Mouse (Mus musculus) neural tube, embryonic 15.5 days (tissue): ENCODE results near the gene Tbl3. TPM values are rescaled to one million over a fixed set of nuclear protein-coding genes. Genes with fewer than 3 reads are reported as not detected.
"Not testable (repeated sequence)": the region's sequence is repeated elsewhere in the genome, so short reads cannot be mapped to it uniquely, and the experiment has no call there.

ENCODE experiments used
- ATAC-seq: fragments of 200-750 bp; cut with Nextera tagmentation; 2 replicates; pipeline ENCODE4 v1.8.0; 2017; ENCODE audit warnings: mild to moderate bottlenecking, moderate TSS enrichment, moderate library complexity; ENCODE audit not compliant: low FRiP score
- H3K27ac ChIP-seq: fragments of 300-500 bp; sonication (generic); replicated peaks from 2 replicates; pipeline ENCODE4 v1.5.1; 2015; ENCODE audit warnings: mild to moderate bottlenecking, inconsistent platforms
- H3K27me3 ChIP-seq: fragments of 300-500 bp; sonication (generic); replicated peaks from 2 replicates; pipeline ENCODE4 v1.6.1; 2015; ENCODE audit warnings: inconsistent platforms
- H3K36me3 ChIP-seq: fragments of 300-500 bp; sonication (generic); 2 replicates; pipeline ENCODE4 v1.6.1; 2015; ENCODE audit warnings: inconsistent platforms
- H3K4me1 ChIP-seq: fragments of 300-500 bp; sonication (generic); 2 replicates; pipeline ENCODE4 v1.6.1; 2015; ENCODE audit warnings: inconsistent platforms
- H3K4me2 ChIP-seq: fragments of 300-500 bp; sonication (generic); 2 replicates; pipeline ENCODE4 v1.6.1; 2015; ENCODE audit warnings: inconsistent platforms, mild to moderate bottlenecking, moderate library complexity
- H3K4me3 ChIP-seq: fragments of 300-500 bp; sonication (generic); replicated peaks from 2 replicates; pipeline ENCODE4 v1.5.1; 2015; ENCODE audit warnings: mild to moderate bottlenecking, inconsistent platforms
- H3K9ac ChIP-seq: fragments of 300-500 bp; sonication (generic); replicated peaks from 2 replicates; pipeline ENCODE4 v1.6.1; 2015; ENCODE audit warnings: mild to moderate bottlenecking, inconsistent platforms
- H3K9me3 ChIP-seq: fragments of 300-500 bp; sonication (generic); replicated peaks from 2 replicates; pipeline ENCODE4 v1.6.1; 2016; ENCODE audit warnings: inconsistent platforms
- WGBS: fragments of 180-500 bp; shearing (Covaris S2); methylation state at CpG from one replicate; pipeline ENCODE4 v1.1.7; 2015; ENCODE audit warnings: mixed read lengths; 5-methylcytosine and 5-hydroxymethylcytosine counted together
- polyA plus RNA-seq: library from polyadenylated mRNA; unstranded; fragments of >200 nt; fragmentation: Nextera tagmentation; extraction: Ambion mirVana; gene quantifications from 2 replicates; pipeline ENCODE4 v1.2.1, GENCODE M21; 2015

Gene Tbl3
- polyA plus RNA-seq, 1 experiment from 2014 or later: 55.6 TPM

DNA sequence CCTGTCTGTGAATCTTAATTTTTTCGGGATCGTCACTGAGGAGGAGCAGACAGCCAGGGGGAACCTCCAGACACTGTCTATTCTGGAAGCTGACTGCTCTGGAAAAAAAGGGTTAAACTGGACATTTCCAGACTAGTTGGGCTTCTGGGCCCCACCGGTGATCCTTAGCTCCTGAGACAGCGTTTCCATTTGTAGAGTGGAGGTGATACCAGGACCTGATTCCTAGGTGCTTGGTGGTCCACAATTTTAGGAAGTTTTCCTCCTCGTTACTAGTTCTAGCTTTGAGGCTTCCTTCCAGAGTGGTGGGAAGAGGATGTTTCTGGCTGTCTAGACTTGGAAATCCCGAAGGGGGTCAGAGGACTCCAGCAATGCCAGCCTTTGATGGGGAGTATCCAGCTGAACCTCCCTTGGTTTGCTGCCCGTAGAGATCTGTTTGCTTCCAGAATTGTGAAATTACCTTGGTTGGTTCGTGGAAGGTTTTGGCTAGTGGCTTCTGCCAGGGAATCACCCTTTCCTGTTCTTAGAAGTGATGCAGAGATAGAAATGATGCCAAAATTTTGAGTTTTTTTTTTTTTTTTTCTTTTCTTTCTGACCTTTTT is 37.1 kb downstream of the Tbl3 start:
- Histone ChIP-seq H3K27ac (peak overlapping the region; percentile 88), H3K36me3 (no peaks in the 10 kb centered on the region), H3K9me3 (no peaks in the 10 kb centered on the region), H3K9ac (peak overlapping the region; percentile 93), H3K4me1 (peaks cover 47% of the 10 kb centered on the region), H3K4me2 (peak overlapping the region; percentile 84), H3K4me3 (peak overlapping the region; percentile 84), H3K27me3 (no peaks in the 10 kb centered on the region)
- WGBS: 13% methylated on average over 8 of the region's 8 CpGs
- no peak for ATAC-seq

DNA sequence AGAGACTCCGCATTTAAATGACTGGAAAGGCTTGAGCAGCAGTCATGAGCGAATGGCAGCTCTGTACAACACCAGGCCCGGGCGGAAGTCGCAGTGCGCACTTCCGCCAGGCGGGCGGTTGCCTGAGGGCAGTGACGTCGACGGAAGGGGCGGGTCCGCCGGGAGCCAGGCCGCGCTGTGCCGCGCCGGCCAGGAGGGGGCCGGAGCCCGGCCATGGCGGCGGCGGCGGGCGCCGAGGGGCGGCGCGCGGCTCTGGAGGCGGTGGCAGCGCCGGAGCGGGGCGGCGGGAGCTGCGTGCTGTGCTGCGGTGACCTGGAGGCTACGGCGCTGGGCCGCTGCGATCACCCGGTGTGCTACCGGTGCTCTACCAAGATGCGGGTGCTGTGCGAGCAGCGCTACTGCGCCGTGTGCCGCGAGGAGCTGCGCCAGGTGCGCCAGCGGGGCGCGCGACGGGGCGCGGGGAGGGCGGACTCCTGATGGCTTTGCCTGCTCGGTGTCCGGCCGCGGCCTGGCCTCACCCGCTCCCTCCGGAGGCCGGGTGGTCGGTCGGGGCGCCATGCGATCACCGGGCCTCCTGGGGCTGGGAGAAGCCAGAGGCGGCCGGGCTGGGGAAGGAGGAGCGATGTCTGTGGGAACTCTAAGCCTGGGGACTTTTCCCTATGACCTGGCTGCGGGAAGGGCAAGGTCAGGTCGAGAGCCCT is 37.8 kb downstream of the Tbl3 start, which contains the start of gene Zfp598:
Gene Zfp598, plus strand, starts transcription at position 143 of the 701 bp plus-strand sequence.
- peak within 1 kb of the TSS; percentile 84 for H3K4me3 ChIP-seq
- WGBS: under 1% methylated on average over 77 of the region's 80 CpGs
- no peaks in the 10 kb centered on the region for H3K27me3 ChIP-seq
- H3K4me2 ChIP-seq: peak within 1 kb of the TSS; percentile 84
- H3K27ac ChIP-seq: peak within 1 kb of the TSS; percentile 88
- no peaks in the 10 kb centered on the region for H3K36me3 ChIP-seq
- H3K4me1 ChIP-seq: peaks cover 46% of the 10 kb centered on the region
- peak within 1 kb of the TSS; percentile 93 for H3K9ac ChIP-seq
- H3K9me3 ChIP-seq: no peaks in the 10 kb centered on the region
- peak; percentile 97 for ATAC-seq

DNA sequence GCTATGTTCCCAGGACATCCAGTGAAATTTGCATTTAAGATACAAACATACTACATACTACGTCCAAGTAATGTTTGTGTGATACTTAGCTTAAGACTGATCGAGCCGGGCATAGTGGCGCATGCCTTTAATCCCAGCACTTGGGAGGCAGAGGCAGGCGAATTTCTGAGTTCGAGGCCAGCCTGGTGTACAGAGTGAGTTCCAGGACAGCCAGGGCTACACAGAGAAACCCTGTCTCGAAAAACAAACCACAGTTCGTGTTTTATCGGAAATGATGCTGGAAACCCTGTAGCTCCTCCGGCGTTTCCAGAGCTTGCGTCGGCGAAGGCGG is 38.3 kb downstream of the Tbl3 start:
- H3K36me3 ChIP-seq, H3K27me3 ChIP-seq, H3K9me3 ChIP-seq: not testable (repeated sequence)
- Histone ChIP-seq H3K27ac (peak overlapping the region; percentile 88), H3K9ac (peak overlapping the region; percentile 93), H3K4me2 (peak overlapping the region; percentile 84), H3K4me3 (peak overlapping the region; percentile 84), H3K4me1 (peaks cover 43% of the 10 kb centered on the region)
- 12% methylated on average over 15 of the region's 15 CpGs for WGBS
- peak; percentile 8 for ATAC-seq

DNA sequence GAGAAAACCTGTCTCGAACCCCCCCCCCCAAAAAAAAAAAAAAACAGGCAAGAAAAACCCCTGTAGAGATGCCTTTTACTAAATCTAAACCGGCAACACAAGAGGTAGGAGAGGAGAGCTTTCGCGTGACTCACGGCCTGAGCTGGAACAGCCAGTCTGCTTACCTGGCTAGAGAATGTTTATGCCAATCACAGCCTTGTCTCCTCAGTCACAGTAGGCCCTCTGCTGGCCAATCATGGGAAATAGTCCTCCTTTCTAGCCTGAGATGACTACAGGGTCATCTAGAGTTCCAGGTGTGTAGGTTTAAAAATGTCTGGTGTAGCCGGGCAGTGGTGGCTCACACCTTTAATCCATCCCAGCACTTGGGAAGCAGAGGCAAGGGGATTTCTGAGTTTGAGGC is 40.0 kb downstream of the Tbl3 start:
- no peaks in the 10 kb centered on the region for H3K9me3 ChIP-seq
- H3K4me1 ChIP-seq: peaks cover 32% of the 10 kb centered on the region
- H3K27me3 ChIP-seq: no peaks in the 10 kb centered on the region
- H3K27ac ChIP-seq: no peak overlapping the region
- H3K4me2 ChIP-seq: no peak overlapping the region
- H3K36me3 ChIP-seq: no peaks in the 10 kb centered on the region
- 30% methylated on average over 6 of the region's 6 CpGs for WGBS
- H3K9ac ChIP-seq: no peak overlapping the region
- no peak for ATAC-seq
- H3K4me3 ChIP-seq: no peak overlapping the region

DNA sequence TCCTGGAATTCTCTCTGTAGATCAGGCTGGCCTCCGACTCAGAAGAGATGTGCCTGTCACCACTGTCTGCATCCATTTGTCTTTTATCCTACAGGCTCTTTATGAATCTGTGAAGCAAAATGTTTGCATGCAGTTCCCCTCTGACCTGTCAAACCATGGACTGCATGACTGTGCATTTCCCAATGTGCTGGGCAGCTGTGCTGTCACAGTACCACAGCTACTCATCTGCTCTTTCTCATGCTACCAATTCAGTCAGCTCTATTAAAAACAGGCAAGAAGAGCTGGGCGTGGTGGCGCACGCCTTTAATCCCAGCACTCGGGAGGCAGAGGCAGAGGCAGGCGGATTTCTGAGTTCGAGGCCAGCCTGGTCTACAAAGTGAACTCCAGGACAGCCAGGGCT is 40.4 kb downstream of the Tbl3 start:
- not testable (repeated sequence) for H3K36me3 ChIP-seq, ATAC-seq, H3K4me3 ChIP-seq, H3K4me2 ChIP-seq, H3K27me3 ChIP-seq, H3K9me3 ChIP-seq, H3K9ac ChIP-seq, H3K27ac ChIP-seq
- 79% methylated on average over 7 of the region's 7 CpGs for WGBS
- peaks cover 28% of the 10 kb centered on the region for H3K4me1 ChIP-seq

DNA sequence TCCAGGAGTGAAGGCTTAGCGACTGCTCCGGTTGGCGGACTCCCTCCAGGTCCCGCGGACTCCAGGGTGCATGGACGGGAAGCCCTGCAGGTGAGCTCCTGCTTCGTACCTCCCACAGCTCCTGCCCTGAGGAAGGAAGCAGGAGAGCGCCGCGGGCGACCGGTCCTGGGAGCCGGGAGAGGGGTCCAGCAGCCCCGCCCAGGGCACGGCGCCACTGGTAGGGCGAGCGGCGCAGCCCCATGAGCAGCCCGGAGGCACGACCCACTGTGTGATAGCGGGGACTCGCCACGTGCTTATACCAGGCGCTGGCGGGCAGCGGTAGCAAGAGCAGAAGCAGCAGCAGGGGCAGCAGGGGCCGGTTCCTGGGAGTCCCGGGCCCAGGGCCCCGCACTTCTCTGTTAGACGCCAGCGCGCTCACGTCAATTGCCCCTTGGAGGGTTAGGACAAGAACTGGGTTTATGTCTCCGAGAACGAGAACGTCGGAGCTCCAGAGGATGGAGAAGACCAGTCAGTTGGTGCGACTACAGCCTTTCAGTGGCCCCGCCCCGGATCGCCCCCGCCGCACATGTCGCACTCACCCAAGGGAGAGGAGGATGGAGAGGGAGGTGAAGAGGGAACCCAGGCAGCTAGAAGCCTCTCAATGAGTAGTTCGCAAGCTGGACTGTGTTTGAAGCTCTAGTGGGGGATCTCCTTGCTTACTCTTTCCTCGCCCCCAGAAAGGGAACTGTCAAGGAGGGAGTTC is 49.3 kb downstream of the Tbl3 start, which contains the start of gene Npw:
Gene Npw, minus strand, starts transcription at position 441 of the 742 bp plus-strand sequence.
- Histone ChIP-seq H3K4me1 (peaks cover 18% of the 10 kb centered on the region), H3K9ac (peak within 1 kb of the TSS; percentile 27; the same call in 1 of the 2 replicates), H3K4me3 (peak within 1 kb of the TSS; percentile 33), H3K9me3 (no peaks in the 10 kb centered on the region), H3K36me3 (no peaks in the 10 kb centered on the region), H3K27ac (no peak within 1 kb of the TSS), H3K4me2 (peak within 1 kb of the TSS; percentile 61), H3K27me3 (peaks cover 53% of the 10 kb centered on the region)
- WGBS: under 1% methylated on average over 47 of the region's 47 CpGs
- ATAC-seq: no peak

DNA sequence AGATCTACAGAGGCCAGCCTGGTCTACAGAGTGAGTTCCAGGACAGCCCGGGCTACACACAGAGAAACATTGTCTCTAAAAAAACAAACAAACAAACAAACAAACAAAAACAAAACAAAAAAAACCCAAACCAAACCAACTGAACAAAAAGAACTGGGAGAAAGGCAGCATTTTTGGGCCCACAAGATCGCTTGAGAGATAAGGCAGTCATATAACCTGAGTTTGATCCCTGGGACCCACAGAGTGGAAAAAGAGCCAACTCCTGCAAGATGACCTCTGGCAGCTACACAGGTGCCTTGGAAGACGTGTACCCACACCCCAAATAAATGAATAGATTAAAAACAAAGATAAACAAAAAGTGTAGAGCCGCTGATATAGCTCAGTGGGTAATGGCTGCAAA is 52.5 kb downstream of the Tbl3 start:
- ATAC-seq: no peak
- peaks cover 55% of the 10 kb centered on the region for H3K27me3 ChIP-seq
- peaks cover 25% of the 10 kb centered on the region for H3K4me1 ChIP-seq
- no peaks in the 10 kb centered on the region for H3K9me3 ChIP-seq
- no peak overlapping the region for H3K4me3 ChIP-seq
- no peak overlapping the region for H3K9ac ChIP-seq
- 81% methylated on average over 4 of the region's 4 CpGs for WGBS
- H3K4me2 ChIP-seq: no peak overlapping the region
- no peaks in the 10 kb centered on the region for H3K36me3 ChIP-seq
- no peak overlapping the region for H3K27ac ChIP-seq

DNA sequence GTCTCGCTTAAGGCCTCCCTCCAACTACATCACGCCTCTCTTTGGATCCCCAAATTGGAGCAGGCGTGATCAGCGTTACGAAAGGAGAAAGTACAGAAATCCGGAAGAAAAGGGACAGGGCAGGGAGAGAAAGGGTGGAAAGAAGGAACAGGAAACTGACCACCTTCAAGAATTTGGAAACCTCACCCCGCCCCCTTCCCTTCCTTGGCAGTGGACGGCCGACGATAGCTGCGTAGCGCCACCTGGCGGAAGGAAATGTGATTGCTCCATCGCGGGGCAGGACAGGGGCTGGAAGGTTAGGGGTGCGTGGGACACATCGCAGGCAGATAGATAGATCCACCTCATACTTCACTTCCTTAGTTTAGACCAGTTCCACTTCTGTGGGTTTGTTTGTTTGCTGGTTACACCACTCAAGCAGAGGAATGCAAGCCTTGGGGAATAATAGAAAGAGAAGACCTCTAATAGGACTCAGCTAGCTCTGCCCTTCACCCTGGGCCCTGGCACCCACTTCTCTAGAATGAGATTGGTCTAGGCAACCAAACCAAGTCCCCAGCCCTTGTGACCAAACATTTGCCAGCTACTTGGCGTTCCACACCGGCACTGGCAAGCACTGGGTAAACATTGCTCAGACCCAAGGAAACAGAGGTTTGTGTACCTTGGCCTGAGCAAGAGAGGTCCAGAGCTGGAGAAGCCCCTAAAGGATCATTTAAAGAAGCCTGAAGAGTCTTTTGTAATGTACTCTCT is 53.3 kb downstream of the Tbl3 start:
- 4% methylated on average over 19 of the region's 19 CpGs for WGBS
- no peak overlapping the region for H3K27ac ChIP-seq
- no peak for ATAC-seq
- peak overlapping the region; percentile 22 for H3K4me3 ChIP-seq
- H3K9me3 ChIP-seq: no peaks in the 10 kb centered on the region
- no peaks in the 10 kb centered on the region for H3K36me3 ChIP-seq
- H3K4me1 ChIP-seq: peaks cover 31% of the 10 kb centered on the region
- no peak overlapping the region; the same call in 1 of the 2 replicates for H3K9ac ChIP-seq
- peaks cover 47% of the 10 kb centered on the region for H3K27me3 ChIP-seq
- peak overlapping the region; percentile 54 for H3K4me2 ChIP-seq

DNA sequence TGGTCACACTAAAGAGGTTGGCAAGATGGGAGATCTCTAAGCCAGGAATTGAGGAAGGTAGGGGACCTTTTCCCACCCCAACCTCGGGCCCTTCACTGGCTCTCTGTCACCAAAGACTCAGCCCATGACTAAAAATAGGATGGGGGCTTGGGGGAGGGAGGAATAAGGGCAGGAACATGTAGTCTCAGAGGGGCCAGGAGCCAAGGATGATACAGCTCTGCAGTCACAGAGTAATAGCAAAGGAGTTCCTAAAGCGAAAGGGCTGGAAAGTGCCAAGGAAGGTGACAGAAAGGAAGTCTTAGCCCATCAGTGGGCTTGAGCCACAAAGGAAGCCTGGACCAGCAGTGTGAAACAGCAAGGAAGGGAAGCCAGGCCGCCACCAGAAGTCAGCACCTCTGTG is 55.6 kb downstream of the Tbl3 start:
- no peak overlapping the region for H3K27ac ChIP-seq
- WGBS: 72% methylated on average over 3 of the region's 3 CpGs
- H3K9ac ChIP-seq: no peak overlapping the region
- H3K4me2 ChIP-seq: no peak overlapping the region
- H3K4me1 ChIP-seq: peaks cover 30% of the 10 kb centered on the region
- no peak overlapping the region for H3K4me3 ChIP-seq
- H3K9me3 ChIP-seq: no peaks in the 10 kb centered on the region
- peaks cover 24% of the 10 kb centered on the region for H3K27me3 ChIP-seq
- no peaks in the 10 kb centered on the region for H3K36me3 ChIP-seq
- ATAC-seq: no peak

DNA sequence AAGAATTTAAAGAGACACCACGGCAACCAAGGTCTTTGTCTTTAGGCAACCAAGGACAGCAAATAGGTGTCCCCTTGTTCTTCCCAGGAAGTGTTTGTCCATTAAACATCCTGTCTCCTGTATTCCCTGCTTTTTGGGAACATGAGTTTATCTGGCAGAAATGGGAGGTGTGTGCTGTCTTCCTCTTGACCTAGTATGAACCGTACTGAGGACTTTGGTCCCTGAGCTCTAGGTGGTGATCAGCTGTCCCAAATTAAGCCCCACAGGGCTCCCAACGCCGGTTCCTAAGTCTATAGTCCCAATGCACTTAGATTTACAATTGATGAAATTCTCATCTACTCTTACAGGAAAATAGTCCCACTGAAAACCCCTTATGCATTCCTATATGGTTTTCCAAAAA is 56.7 kb downstream of the Tbl3 start:
- WGBS: 81% methylated on average over 4 of the region's 4 CpGs
- peak overlapping the region; percentile 84; the same call in 1 of the 2 replicates for H3K4me3 ChIP-seq
- H3K9me3 ChIP-seq: no peaks in the 10 kb centered on the region
- H3K27me3 ChIP-seq: peaks cover 16% of the 10 kb centered on the region
- peak overlapping the region; percentile 98; the same call in 1 of the 2 replicates for H3K9ac ChIP-seq
- peaks cover 30% of the 10 kb centered on the region for H3K4me1 ChIP-seq
- peak overlapping the region; percentile 95 for H3K4me2 ChIP-seq
- no peak for ATAC-seq
- no peak overlapping the region for H3K27ac ChIP-seq
- H3K36me3 ChIP-seq: no peaks in the 10 kb centered on the region

DNA sequence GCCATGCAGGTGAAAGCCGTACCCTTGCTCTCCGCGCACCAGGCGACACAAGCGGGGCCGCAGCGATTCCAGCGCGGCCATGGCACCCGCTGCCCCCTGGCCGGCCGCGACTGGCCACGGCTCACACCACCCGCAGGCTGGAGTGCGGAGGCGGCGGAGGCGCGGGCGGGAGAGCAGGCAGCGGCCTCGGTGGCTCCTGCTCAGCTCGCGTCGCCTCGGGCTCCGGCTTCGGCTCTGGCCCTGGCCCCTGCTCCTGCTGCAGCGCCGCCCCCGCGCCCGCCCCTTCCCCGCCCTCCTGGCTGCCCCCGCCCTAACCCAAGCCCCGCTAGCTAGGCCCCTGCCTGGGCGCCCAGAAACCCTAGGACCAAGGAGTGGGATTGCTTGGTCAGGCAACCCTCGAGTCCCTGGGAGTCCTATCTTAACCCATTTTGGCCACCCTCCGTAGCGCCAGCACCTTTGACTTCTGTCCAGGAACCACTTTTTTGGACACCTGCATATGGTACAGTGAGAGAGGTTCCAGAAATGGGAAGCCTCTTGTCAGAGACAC is 57.3 kb downstream of the Tbl3 start, which contains the start of gene Slc9a3r2:
Gene Slc9a3r2, minus strand, starts transcription at position 258 of the 547 bp plus-strand sequence.
- H3K27ac ChIP-seq: peak within 1 kb of the TSS; percentile 84
- WGBS: 1% methylated on average over 39 of the region's 41 CpGs
- peak within 1 kb of the TSS; percentile 95 for H3K4me2 ChIP-seq
- no peaks in the 10 kb centered on the region for H3K9me3 ChIP-seq
- peaks cover 30% of the 10 kb centered on the region for H3K4me1 ChIP-seq
- peak; percentile 82 for ATAC-seq
- H3K36me3 ChIP-seq: no peaks in the 10 kb centered on the region
- peak within 1 kb of the TSS; percentile 98 for H3K9ac ChIP-seq
- H3K4me3 ChIP-seq: peak within 1 kb of the TSS; percentile 84
- H3K27me3 ChIP-seq: peaks cover 15% of the 10 kb centered on the region
